Mouse (Mus musculus) granulocyte monocyte progenitor cell, adult 5-6 weeks (primary cell): ENCODE results near the gene Mob2. TPM values are rescaled to one million over a fixed set of nuclear protein-coding genes. Genes with fewer than 3 reads are reported as not detected.

Experiments
- ATAC-seq: replicated peaks from 2 replicates; pipeline ENCODE4 v1.8.0; 2016; ENCODE audit warnings: mild to moderate bottlenecking, moderate TSS enrichment, inconsistent platforms; ENCODE audit not compliant: poor library complexity, severe bottlenecking
- total RNA-seq, 2 experiments: library from RNA; stranded (forward) in 1 of 2; stranded (reverse) in 1 of 2; fragments of 200-712, 200-1000 nt in 1 of 2; fragments of >200 nt in 1 of 2; fragmentation: Nextera tagmentation in 1 of 2; gene quantifications; 2 replicates each; pipeline ENCODE4 v1.2.3; 2014 to 2017

Gene Mob2
- total RNA-seq, 2 experiments from 2014 or later, result 60.9 to 63.4 TPM

DNA sequence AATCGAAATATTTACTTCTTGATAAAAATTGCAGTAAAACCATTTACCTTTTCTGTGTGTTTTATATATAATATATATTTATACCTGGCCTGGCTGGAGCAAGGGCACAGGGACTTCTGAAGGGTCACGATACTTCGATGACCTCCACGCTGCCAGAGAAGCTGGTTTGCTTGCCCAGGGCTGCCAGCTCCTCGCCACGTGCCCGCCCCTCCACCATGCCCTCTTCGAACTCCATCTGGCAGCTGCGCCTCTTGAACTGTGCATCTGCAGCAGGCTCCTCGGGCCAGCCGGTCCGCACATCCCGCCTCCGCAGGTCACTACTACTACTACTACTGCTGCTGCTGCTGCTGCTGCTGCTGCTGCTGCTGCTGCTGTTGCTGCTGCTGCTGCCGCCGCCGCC, 20.9 kb upstream of the Mob2 start:
- no peak for ATAC-seq

GRCm38 (mm10) chr7:142080876-142081275, 20.0 kb upstream of the Mob2 start:
- ATAC-seq, result no peak

DNA sequence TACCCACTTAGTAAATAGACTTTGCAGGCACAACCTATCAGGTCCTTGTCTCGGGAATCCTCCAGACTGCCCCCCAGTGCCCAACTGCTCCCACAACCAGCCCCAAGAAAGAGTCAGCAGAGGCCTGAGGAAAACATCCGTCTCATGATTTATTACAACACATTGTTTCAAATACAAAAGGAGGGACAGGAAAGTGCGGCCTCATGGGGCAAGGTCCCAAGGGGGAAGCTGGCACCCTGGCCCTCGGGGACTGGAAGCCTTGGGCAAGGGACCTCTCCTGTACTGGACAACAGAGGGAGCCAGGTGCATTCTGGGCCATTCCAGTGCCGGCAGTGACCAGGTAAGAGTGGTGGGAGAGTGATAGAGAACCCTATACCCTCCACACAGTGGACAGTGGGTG, 18.5 kb upstream of the Mob2 start:
- peak; percentile 53 for ATAC-seq

- no peak for ATAC-seq
These were observed 16.3 kb upstream of the Mob2 start for GRCm38 (mm10) chr7:142077138-142077537.

DNA sequence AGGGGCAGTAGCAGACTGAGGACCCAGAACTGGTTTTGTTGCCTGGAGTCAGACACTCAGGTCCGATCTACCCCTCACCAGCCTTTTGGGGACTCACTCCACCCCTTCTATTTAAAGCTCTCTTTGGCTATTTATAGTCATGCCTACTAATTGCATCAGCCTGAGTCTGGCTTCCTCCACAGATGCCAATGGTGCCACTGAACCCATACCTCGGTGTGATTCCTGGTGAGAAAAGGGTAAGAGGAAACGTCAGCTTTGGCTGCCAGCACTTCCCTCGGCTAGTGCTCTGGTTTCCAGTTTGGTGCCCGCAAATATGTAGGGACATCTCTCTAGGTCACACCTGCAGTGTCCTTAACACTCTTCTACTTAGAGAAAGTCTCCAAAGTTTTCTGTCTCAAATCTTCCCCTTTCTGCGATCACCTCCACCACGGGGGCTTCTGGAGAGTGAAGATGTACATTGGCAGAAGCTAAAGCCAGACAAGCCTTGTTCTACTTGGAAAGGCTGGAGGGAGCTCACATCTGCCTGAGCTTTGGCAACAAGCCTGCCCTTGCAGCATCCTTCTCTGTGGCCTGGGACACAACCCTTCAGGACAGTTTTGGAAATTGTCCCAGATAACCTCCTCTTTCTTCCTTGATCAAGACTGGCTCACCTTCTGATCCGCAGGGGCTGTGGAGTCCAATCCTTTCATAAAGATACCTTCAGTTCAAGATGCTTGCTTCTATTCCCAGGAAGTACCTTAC, 13.5 kb upstream of the Mob2 start:
- peak; percentile 50; the same call in 1 of the 2 replicates for ATAC-seq

GRCm38 (mm10) chr7:142071717-142072116, 10.9 kb upstream of the Mob2 start:
- no peak for ATAC-seq

GRCm38 (mm10) chr7:142071212-142071578, 10.3 kb upstream of the Mob2 start:
- peak; percentile 19; the same call in 1 of the 2 replicates for ATAC-seq

- peak; percentile 77 for ATAC-seq
These were observed 9.8 kb upstream of the Mob2 start for GRCm38 (mm10) chr7:142070458-142071211.

- ATAC-seq, result peak; percentile 86
These were observed 7.6 kb upstream of the Mob2 start for GRCm38 (mm10) chr7:142068429-142068828.

DNA sequence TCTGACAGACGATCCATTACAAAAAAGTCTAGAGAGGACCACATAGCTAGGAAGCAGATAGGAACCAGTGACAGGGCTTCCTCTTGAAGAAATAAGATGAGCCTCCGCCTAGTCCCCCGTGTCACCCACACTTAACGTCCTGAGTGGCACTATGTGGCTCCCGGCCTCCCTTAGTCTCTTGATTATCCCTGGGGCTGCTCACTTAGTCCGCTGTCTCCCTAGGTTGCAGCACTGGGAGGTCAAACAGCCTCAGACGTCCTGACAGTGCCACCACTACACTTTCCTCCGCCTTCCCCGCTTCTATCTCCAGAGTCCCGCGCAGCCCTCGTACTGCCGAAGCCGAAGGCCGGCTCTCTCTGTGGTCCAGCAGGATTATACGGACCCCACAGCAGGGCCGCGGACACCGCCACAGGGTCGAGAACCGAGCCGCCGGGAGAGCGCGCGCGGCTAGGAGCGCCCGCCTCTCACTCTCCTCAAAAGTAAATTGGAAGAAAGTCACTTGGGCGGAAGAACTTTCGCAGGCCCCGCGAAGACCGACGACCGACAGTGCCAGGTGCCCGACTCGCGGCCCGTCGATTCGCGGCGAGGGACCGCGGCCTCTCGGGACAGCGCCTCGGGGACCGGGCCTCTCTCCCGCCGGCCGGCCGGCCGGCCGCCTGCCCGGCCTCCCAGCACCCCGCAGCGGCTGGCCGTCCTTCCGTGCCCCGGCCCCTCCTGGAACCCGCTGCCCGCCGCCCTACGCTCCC, 507 bp downstream of the Mob2 start:
- ATAC-seq, result no peak

DNA sequence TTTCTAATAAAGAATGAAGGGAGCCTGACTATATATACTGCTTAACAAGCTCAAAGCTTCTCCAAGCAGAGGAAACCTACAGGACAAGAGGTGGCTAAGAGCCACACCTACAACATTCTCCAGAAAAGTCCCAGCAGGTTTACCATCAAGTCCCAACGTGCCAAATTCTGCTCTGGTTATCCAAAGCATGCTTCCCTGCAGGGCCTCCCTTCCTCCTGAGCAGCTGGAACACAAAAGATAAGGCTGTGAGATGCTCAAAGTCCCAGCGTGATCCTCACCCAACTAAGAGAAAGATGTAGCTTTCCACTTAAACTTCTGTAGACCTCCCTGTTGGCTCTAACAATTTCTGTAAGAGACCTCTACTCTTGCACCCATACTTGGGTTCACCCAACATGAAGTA, 1.8 kb downstream of the Mob2 start:
- ATAC-seq, result no peak

- peak; percentile 31 for ATAC-seq
These were observed 3.7 kb downstream of the Mob2 start for GRCm38 (mm10) chr7:142057121-142057520.

DNA sequence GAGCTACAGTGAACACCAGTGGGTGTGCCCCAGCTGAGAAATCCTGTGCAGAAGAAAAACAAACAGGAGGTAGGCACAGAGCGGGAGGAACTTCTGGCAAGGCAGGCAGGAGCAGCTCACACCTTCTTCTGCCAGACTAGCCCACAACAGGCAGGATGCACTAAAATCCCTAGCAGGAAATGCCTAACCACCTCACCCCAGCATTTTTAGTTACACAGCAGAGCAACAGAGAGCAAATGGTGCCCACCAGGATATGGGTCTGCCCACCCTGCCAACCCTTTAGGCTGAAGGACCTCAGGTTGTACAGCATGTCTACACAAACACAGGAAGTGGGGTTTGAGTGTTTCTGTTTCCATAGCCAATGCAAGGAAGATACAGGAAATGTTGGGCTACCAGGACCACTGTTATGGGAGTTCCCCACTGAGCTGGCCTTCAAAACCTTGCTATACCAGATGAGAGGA, 4.2 kb downstream of the Mob2 start:
- ATAC-seq, result peak; percentile 71

DNA sequence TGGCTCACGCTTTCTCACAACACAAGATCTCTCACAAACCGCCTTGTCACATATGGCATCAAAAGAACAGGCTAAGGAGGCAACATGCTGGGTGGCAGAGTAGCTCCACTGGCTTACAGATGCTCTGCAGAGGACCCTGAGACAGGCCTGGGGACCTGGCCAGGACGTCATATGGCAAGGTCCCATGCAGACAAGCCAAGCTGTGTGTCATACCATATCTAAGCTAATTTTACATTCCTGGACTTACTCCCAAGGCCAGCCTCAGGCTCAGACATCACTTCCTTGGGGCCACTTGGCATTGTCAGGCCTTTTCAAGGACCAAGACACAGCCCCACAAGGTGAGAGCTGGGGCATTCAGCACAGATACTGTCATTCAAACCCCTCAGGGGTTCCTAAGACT, 5.4 kb downstream of the Mob2 start:
- ATAC-seq, result no peak

- ATAC-seq, result no peak
These were observed 10.3 kb downstream of the Mob2 start for GRCm38 (mm10) chr7:142050536-142050935.

DNA sequence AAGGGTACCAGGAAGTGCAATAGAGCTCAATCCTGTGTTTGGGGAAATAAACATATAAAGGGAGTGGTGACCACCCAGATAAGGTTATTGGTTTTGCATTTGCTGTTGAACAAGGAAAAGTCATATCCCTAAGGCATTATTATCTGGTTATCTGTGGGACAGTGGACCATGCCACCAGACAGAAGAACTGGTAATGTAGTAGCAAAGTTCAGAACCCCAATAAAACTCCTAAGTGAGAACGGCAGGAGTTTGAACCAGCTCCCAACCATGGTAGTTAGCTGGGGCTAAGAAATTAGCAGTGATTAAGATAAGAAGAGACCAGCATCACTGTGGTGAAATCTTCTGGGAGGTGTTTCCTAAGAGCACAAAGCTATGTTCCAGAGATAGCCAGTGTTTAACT, 14.9 kb downstream of the Mob2 start:
- ATAC-seq, result no peak

GRCm38 (mm10) chr7:142045344-142045743, 15.5 kb downstream of the Mob2 start:
- ATAC-seq, result no peak

- ATAC-seq, result peak; percentile 91
These were observed 20.1 kb downstream of the Mob2 start for GRCm38 (mm10) chr7:142040756-142041155.

- ATAC-seq, result peak; percentile 63
These were observed 23.2 kb downstream of the Mob2 start for GRCm38 (mm10) chr7:142037553-142038170.

- no peak for ATAC-seq
These were observed 25.6 kb downstream of the Mob2 start for GRCm38 (mm10) chr7:142035048-142035811.
